Mouse (Mus musculus) Patski (cell line): ENCODE data around the gene Nfatc4. TPM values are rescaled to one million over a fixed set of nuclear protein-coding genes. Genes with fewer than 3 reads are reported as not detected.

Experiments used
- ATAC-seq: fragments of 100-300 bp; one replicate; pipeline ENCODE4 v1.8.0; 2021
- CTCF ChIA-PET: fragments of 350-600 bp; sonication (Branson Sonifier 250); formaldehyde crosslinking; loops from one replicate; lab custom pipeline; 2022; ENCODE audit warnings: inconsistent platforms; lab: Charles Lee
- POLR2A ChIA-PET: fragments of 350-600 bp; sonication (Branson Sonifier 250); formaldehyde crosslinking; loops from one replicate; lab custom pipeline; 2022; ENCODE audit warnings: antibody characterized with exemption, inconsistent platforms; lab: Charles Lee
- DNase-seq: peaks from one replicate; pipeline ENCODE4 v3.0.0-alpha.2; 2011; ENCODE audit warnings: low read depth, low spot score
- H3K27me3 ChIP-seq: fragments of 371-371 bp; one replicate; pipeline ENCODE4 v1.5.1; 2021
- CTCF ChIP-seq: fragments of 100-300 bp; IDR thresholded peaks from one replicate; pipeline ENCODE4 v1.5.1; 2021
- in situ Hi-C: fragments of 300-500 bp; cut with MboI; formaldehyde crosslinking; loops from 3 replicates; pipeline ENCODE4 v1.11.1; 2018; ENCODE audit warnings: low pct_unique_long_range_greater_than_20kb, mixed read lengths
- polyA plus RNA-seq: library from polyadenylated mRNA; unstranded; gene quantifications from one replicate; pipeline ENCODE4 v1.2.3, GENCODE M21; 2021

Nfatc4 gene
- polyA plus RNA-seq, 1 experiment from 2014 or later: 3.9 TPM

DNA sequence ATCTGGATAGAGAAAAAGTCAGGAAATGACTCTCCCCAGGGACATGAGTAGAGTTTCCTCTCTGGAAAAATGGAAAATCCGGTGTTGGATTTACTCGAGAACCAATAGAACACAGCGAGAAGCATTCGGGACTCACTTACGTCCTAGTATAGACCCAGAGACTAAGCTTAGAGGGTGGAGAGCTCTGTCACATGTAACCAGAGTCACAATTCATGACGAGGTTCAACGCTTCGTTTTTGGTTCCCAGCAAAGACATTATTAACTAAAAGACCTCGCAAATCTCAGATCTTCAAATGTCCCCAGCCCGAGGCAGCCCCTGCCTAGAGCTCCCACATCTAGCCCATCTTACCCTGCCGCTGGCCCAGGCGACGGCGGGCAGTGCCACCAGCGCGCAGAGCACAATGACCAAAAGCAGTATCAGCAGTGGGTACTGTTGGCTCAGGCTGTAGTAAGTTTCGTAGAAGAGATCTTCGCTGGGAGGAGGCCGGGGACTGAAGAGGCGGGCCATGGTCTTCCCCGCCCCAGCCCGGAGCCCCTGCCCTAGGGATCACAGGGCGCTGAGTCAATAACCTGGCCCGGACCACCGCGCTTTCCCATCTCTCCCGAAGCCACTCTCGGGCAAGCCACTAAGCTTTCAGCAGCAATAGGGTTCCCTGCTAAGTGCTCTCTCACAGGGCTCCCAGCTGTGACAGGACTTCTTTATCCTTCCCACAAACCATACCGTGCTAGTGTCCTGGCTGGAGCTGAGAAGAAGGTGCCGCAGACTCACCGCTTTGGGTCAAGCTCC is 39.6 kb upstream of the Nfatc4 start:
- POLR2A ChIA-PET: no interaction called here
- no peak for ATAC-seq
- CTCF ChIA-PET: no interaction called here
- peaks cover 54% of the 10 kb centered on the region for H3K27me3 ChIP-seq
- in situ Hi-C loops: no loop called here
- TF ChIP-seq CTCF: no peak
- DNase-seq: no peak

- TF ChIP-seq CTCF: no peak
- POLR2A ChIA-PET: no interaction called here
- peaks cover 55% of the 10 kb centered on the region for H3K27me3 ChIP-seq
- DNase-seq (no peak), ATAC-seq (no peak)
- in situ Hi-C loops: no loop called here
- CTCF ChIA-PET: no interaction called here
Measured at GRCm38 (mm10) chr14:55783958-55784235, 39.0 kb upstream of the Nfatc4 start, which contains the start of gene Adcy4. Adcy4 (minus strand) TSS chr14:55784095.

- H3K27me3 ChIP-seq: peaks cover 52% of the 10 kb centered on the region
- TF ChIP-seq CTCF: no peak
- no peak for ATAC-seq
- POLR2A ChIA-PET: no interaction called here
- in situ Hi-C loops: no loop called here
- CTCF ChIA-PET: no interaction called here
- no peak for DNase-seq
Measured at GRCm38 (mm10) chr14:55785195-55785594, 37.7 kb upstream of the Nfatc4 start.

GRCm38 (mm10) chr14:55787731-55788130 is 35.2 kb upstream of the Nfatc4 start:
- DNase-seq (no peak), ATAC-seq (no peak)
- ChIA-PET CTCF (no interaction called here), POLR2A (no interaction called here)
- TF ChIP-seq CTCF: no peak
- in situ Hi-C loops: no loop called here
- H3K27me3 ChIP-seq: peaks cover 56% of the 10 kb centered on the region

- no peak for TF ChIP-seq CTCF
- ATAC-seq (no peak), DNase-seq (no peak)
- ChIA-PET CTCF (no interaction called here), POLR2A (no interaction called here)
- H3K27me3 ChIP-seq: peaks cover 49% of the 10 kb centered on the region
- in situ Hi-C loops: no loop called here
Measured at GRCm38 (mm10) chr14:55788256-55789050, 34.5 kb upstream of the Nfatc4 start, which contains the start of gene Ripk3. Ripk3 (minus strand) TSS chr14:55788865.

- ChIA-PET CTCF (interaction anchor here (1.0 to 1.4 kb wide), 2 partner anchors 12 to 72 kb away, joined by 3 to 5 read pairs; no protein-coding TSS in a partner anchor), POLR2A (no interaction called here)
- no peak for TF ChIP-seq CTCF
- DNase-seq (no peak), ATAC-seq (no peak)
- H3K27me3 ChIP-seq: peaks cover 12% of the 10 kb centered on the region
- in situ Hi-C loops: no loop called here
Measured at GRCm38 (mm10) chr14:55793461-55793860, 29.5 kb upstream of the Nfatc4 start.

DNA sequence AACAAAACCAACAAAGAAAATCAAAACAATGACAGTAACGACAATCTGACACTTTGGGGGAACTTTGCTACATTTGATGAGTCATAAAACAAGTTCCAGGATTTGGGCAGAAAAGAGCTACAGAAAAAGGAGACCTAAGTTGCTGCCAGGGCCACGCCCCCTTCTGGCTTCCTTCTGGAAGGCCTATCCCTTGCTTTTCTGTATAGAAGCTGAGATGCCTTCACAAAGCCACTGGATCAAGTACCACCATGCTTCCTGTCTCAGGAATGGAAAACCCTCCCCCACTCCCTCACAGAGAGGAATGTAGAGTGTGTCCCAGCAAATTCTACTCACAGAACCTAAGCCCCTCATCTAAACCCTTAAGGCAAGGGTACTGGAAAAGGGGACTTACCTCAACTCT is 29.0 kb upstream of the Nfatc4 start:
- ChIA-PET CTCF (interaction anchor here (1.0 to 1.4 kb wide), 2 partner anchors 13 to 71 kb away, joined by 3 to 5 read pairs; no protein-coding TSS in a partner anchor), POLR2A (no interaction called here)
- no peak for ATAC-seq
- no peak for DNase-seq
- peaks cover 12% of the 10 kb centered on the region for H3K27me3 ChIP-seq
- no peak for TF ChIP-seq CTCF
- in situ Hi-C loops: no loop called here

GRCm38 (mm10) chr14:55795380-55796163 is 27.4 kb upstream of the Nfatc4 start:
- in situ Hi-C loops: no loop called here
- ATAC-seq (no peak), DNase-seq (no peak)
- TF ChIP-seq CTCF: no peak
- peaks cover 7% of the 10 kb centered on the region for H3K27me3 ChIP-seq
- ChIA-PET CTCF (no interaction called here), POLR2A (interaction anchor here (0.6 to 1.1 kb wide), 2 partner anchors 22 to 1129 kb away, joined by 3 read pairs; no protein-coding TSS in a partner anchor)

DNA sequence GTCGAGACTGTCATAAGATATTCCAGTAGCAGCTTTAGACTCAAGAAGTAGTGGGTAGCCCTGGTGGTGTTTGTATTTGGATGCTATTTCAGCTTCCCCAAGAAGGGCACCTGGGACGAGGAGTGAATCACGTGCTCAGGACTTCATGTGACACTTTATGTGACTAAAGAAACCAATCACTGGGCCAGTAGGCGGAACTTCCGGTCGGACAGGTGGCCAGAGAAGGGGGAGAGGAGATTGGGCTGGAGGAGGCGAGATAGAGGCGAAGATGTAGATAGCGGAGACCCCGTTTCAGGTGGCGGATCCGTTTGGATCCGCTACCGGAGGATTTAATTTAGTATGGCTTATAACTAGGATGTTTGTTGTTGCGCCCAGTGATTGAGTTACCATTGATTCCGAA is 8.1 kb upstream of the Nfatc4 start:
- CTCF ChIA-PET: interaction anchor here (1.3 kb wide), 2 partner anchors 33 to 36 kb away, joined by 3 read pairs; no protein-coding TSS in a partner anchor
- no peak for TF ChIP-seq CTCF
- no peak for DNase-seq
- POLR2A ChIA-PET: no interaction called here
- in situ Hi-C loops: no loop called here
- H3K27me3 ChIP-seq: peaks cover 8% of the 10 kb centered on the region
- ATAC-seq: no peak

GRCm38 (mm10) chr14:55815310-55815751 is 7.6 kb upstream of the Nfatc4 start:
- peaks cover 8% of the 10 kb centered on the region for H3K27me3 ChIP-seq
- CTCF ChIA-PET: interaction anchor here (1.3 kb wide), 2 partner anchors 34 to 36 kb away, joined by 3 read pairs; no protein-coding TSS in a partner anchor
- ATAC-seq (no peak), DNase-seq (no peak)
- TF ChIP-seq CTCF: no peak
- in situ Hi-C loops: no loop called here
- POLR2A ChIA-PET: no interaction called here
